Mouse (Mus musculus) splenic B cell, adult 2 months (primary cell): ENCODE data around the gene Lamtor2.

ENCODE experiments used
- DNase-seq: peaks from one replicate; pipeline ENCODE4 v3.0.0-alpha.2; 2011; ENCODE audit warnings: low read depth, low spot score
- H3K27me3 ChIP-seq: 2 replicates; pipeline ENCODE4 v1.6.1; 2012; ENCODE audit warnings: mild to moderate bottlenecking, low read length, moderate library complexity, mixed read lengths; ENCODE audit not compliant: control insufficient read depth, poor library complexity, insufficient read depth, severe bottlenecking
- H3K36me3 ChIP-seq: 2 replicates; pipeline ENCODE4 v1.6.1; 2012; ENCODE audit warnings: mild to moderate bottlenecking, low read length, moderate library complexity, mixed read lengths; ENCODE audit not compliant: control insufficient read depth, poor library complexity, insufficient read depth, severe bottlenecking

Lamtor2 gene

GRCm38 (mm10) chr3:88555731-88556130 lies 2.9 kb upstream of the Lamtor2 start:
- no peak for DNase-seq
- Histone ChIP-seq H3K27me3 (no peaks in the 10 kb centered on the region), H3K36me3 (peaks cover 2% of the 10 kb centered on the region; the same call in 1 of the 2 replicates)

- no peak for DNase-seq
- Histone ChIP-seq H3K27me3 (no peaks in the 10 kb centered on the region), H3K36me3 (peaks cover under 1% of the 10 kb centered on the region; the same call in 1 of the 2 replicates)
These were observed 2.3 kb upstream of the Lamtor2 start for GRCm38 (mm10) chr3:88555069-88555605.

DNA sequence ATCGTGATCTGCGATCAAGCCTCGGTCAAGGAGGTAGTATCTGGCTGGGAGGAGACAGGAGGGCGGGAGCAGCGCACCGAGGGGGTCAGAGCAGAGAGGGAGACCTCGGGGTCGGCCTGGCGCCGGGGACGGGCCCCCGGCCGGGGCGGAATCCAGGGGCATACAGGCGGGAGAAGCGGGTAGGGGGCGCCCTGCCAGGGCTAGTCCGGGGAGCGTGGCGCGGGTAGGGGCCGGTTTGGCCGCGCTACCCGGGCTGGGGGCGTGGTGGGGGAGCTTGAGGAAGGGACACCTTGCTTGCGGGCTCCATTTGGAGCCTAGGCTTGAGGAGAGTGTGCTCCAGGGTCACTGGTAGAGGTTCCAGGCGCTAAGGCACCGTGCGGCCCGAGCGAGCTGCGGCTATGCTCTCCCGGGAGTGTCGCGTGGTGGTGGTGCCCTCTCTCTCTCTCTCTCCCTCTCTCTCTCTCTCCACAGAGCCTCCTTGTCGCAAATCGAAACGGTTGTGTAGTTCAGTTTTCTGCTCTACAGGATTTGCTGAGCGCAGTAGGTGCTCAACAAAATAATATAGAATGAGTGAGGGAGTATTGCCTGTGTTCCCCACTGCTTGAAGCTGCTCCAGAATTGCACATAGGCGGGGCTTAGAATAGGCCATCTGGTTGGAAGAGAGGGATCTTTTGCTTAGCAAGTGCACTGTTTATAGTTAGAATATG lies 1.2 kb upstream of the Lamtor2 start:
- Histone ChIP-seq H3K27me3 (no peaks in the 10 kb centered on the region), H3K36me3 (peaks cover 2% of the 10 kb centered on the region; the same call in 1 of the 2 replicates)
- DNase-seq = peak; percentile 47

DNA sequence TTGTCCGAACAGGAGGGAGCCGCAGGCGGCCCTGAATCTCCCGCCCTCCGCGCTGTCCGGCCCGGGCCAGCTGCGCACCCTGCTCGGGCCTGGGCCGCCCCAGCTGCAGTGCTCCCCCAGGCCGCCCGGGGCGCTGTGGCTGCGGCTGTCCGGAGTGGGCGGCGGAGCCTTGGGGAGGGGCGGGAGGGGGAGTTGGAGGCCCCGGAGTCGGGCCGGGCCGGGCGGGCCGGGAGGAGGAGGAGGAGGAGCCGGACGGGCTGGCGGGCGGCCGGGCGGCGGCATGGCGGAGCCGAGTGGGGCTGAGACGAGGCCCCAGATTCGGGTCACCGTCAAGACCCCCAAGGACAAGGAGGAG lies 628 bp upstream of the Lamtor2 start, which contains the start of gene Ubqln4:
Gene Ubqln4, plus strand, starts transcription at position 234 of the 355 bp plus-strand sequence.
- Histone ChIP-seq H3K36me3 (peaks cover 3% of the 10 kb centered on the region; the same call in 1 of the 2 replicates), H3K27me3 (no peaks in the 10 kb centered on the region)
- DNase-seq = peak; percentile 90

DNA sequence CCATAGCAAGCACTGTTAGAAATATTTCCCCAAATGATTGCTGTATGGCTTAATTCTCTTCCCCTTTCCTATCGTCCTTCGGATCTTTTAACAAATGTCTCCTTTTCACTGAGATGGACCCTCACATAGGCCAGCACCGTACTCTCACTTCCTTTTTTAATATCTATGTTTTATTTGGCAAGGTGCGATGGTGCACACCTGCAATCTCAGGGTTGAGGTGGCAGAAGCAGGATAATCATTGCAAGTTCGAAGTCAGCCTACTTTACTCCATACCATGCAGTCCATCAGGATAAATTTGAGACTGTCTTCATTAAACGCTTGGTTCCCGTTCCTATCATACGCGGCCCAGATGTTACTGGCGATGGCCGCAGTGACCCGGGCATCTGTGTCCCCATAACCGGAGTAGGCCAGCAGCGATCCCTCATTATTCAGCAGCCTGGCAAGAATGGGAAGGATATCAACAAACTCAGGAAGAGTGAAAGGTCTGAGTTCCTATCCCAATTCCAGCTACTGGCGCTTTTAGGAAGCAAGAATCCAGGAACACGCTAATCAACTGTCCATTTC lies 710 bp downstream of the Lamtor2 start:
- no peaks in the 10 kb centered on the region for H3K27me3 ChIP-seq
- peak; percentile 40 for DNase-seq
- peaks cover 3% of the 10 kb centered on the region; the same call in 1 of the 2 replicates for H3K36me3 ChIP-seq

GRCm38 (mm10) chr3:88551586-88551985 lies 1.3 kb downstream of the Lamtor2 start:
- DNase-seq = no peak
- no peaks in the 10 kb centered on the region for H3K27me3 ChIP-seq
- peaks cover 3% of the 10 kb centered on the region; the same call in 1 of the 2 replicates for H3K36me3 ChIP-seq

DNA sequence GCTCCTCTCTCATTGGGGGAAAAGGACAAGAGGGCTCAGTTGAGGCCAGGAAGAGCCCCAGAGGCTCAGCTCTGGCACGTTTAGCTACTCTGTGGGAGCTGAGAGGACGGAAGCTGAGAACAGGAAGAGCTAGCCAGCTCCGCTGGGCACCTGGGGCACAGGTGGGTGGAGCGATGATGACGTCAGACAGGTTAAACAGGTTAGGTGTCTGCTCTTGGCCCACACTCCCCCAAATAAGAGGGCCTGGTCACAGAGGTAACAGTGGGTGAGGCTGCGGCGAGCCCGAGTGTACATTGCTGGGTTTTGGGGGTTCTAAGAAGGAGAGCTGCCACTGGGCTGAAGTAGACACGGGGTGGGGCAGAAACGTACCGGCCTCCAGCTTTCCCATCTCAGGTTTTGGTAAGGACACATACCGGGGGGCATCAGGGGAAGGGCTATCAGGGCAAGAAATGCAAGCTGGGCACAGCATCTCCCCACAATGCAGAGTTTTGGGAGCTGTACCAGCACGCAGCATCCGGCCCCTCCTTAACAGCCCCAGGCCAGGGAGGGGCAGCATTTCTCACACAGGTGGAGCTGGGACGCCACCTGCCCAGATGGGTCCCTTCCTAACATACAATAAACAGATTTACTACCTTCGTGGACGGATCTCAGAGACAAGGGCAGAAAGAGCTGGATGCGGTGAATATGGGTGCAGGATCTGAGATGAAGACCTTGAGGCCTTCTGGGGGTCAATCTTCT lies 4.5 kb downstream of the Lamtor2 start, which contains the start of gene Rab25:
Gene Rab25, minus strand, starts transcription at position 121 of the 738 bp plus-strand sequence.
- DNase-seq = no peak
- H3K36me3 ChIP-seq = peaks cover 3% of the 10 kb centered on the region; the same call in 1 of the 2 replicates
- no peaks in the 10 kb centered on the region for H3K27me3 ChIP-seq

DNA sequence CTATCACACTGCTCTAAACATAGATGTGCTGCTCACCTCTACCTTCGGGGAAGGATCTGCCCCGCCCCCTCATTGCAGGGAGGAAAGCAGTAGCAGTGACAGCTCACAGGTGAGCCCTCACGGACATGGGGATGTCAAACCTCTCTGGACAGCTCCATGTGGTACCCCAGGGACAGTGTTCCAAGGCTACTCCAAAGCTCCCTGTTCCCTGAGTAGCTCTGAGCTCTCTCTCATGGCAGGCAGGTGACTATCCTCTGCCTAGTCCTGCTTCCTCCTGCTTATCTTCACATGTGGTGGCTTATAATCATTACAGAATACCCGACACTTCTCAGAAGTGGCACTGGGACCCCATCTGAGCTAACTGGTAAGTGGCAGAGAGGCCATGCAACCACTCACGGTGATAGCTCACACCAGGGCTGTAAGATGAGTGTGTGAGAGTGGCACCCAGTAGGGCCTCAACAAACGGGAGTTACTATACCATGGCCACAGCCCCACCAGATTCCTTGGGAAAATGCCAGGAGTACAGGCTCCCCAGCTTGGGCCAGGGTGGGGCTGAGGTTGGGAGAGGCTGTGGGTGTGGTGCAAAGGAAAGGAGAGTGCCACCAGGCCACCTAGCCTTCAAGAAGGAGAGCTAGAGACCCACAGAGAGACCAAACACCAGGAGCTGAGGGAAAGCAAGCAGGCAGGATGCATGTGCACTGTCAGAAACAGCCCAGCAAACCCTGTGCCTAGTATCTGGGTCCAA lies 6.0 kb downstream of the Lamtor2 start:
- no peak for DNase-seq
- Histone ChIP-seq H3K27me3 (no peaks in the 10 kb centered on the region), H3K36me3 (peaks cover 3% of the 10 kb centered on the region; the same call in 1 of the 2 replicates)

- DNase-seq = peak; percentile 74
- H3K27me3 ChIP-seq = no peaks in the 10 kb centered on the region
- H3K36me3 ChIP-seq = peaks cover 3% of the 10 kb centered on the region; the same call in 1 of the 2 replicates
These were observed 7.8 kb downstream of the Lamtor2 start for GRCm38 (mm10) chr3:88544955-88545591.

GRCm38 (mm10) chr3:88544514-88544913 lies 8.4 kb downstream of the Lamtor2 start:
- peaks cover 2% of the 10 kb centered on the region; the same call in 1 of the 2 replicates for H3K36me3 ChIP-seq
- DNase-seq = peak; percentile 35
- no peaks in the 10 kb centered on the region for H3K27me3 ChIP-seq

GRCm38 (mm10) chr3:88543651-88544410 lies 9.0 kb downstream of the Lamtor2 start:
- Histone ChIP-seq H3K36me3 (0 out of 2 replicates have a peak, but pooled peaks cover 1% of the 10 kb centered on the region), H3K27me3 (no peaks in the 10 kb centered on the region)
- DNase-seq = peak; percentile 31

- Histone ChIP-seq H3K27me3 (no peaks in the 10 kb centered on the region), H3K36me3 (no peaks in the 10 kb centered on the region)
- no peak for DNase-seq
These were observed 9.7 kb downstream of the Lamtor2 start for GRCm38 (mm10) chr3:88543174-88543573.

- DNase-seq = no peak
- Histone ChIP-seq H3K36me3 (no peaks in the 10 kb centered on the region), H3K27me3 (no peaks in the 10 kb centered on the region)
These were observed 10.4 kb downstream of the Lamtor2 start for GRCm38 (mm10) chr3:88542486-88542885.
